Mouse (Mus musculus) cerebellum, postnatal 10 days (tissue): ENCODE data around the gene Ltc4s.

Experiments used
- DNase-seq, 2 experiments: peaks; one replicate each; pipeline ENCODE4 v3.0.0; 2021; ENCODE audit warnings: mixed read lengths in 2 of 2

Gene Ltc4s

DNA sequence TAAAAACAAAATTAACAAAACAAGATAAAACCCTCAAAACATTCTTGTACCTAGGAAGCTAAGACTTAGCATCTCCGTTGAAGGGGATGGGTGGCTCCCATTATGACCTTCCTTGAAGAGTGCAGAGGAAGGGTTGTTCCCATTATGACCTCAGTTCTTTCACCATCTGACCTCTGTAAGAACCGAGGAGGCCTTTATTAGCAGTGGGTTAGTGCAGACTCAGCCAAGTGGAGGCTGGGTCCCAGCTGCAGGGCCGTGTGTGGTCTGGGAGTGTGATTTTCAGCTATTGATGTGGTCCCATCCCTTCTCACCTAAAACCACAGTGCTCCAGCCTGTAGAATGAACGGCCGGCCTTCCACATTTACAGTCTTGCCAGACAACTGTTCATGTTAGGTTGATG lies 6.9 kb upstream of the Ltc4s start:
- no peak for DNase-seq

- DNase-seq = no peak
Observed at GRCm38 (mm10) chr11:50243926-50244325, 5.5 kb upstream of the Ltc4s start.

GRCm38 (mm10) chr11:50240235-50240911 lies 2.0 kb upstream of the Ltc4s start:
- no peak for DNase-seq

DNA sequence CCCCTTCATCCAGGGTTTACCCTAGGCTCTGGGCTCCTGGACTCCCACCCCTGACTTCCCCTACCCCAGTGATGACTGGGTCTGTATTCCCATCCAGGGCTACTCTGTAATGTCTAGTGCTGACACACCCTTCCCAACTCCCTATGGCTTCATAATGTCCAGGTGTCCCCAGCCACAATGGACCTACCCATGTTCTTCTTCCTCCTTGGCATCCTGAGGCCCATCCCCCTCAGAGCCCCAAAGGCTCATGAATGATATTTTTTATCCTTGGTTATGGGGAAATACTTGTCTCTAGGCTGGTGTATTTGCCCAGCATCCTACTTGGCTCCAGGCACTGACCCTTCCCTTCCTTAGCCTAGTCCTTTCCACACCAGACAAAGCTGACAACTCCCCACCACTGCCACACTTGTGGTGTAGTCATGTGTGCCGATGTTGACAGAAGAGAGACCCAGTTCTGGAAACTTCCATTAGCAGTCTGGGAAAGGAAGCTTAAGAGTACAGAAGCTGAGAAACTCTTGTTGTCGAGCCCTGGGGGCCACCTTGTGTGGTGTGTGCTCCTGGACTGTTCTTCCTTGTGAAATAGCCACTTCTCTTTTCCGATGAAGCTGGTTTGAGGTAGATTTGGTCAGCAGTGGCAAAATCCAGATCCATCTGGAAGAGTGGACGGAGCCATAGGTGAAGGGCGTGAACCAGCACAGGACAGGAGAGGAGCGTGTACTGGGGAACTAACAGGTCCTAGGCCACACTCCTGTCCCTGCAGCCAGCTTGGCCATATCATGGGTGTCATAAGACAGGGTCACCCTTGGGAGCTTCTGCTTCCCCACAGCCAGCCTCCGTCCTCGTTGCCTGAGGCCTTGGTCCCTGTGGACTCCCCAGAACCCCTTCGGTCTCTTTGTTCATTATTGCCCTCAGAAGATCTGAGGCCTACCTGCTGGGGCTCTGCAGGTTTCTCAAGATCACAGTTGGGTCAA lies 690 bp upstream of the Ltc4s start:
- no peak for DNase-seq

- DNase-seq = no peak
Observed at GRCm38 (mm10) chr11:50236937-50237835, 1.2 kb downstream of the Ltc4s start.

DNA sequence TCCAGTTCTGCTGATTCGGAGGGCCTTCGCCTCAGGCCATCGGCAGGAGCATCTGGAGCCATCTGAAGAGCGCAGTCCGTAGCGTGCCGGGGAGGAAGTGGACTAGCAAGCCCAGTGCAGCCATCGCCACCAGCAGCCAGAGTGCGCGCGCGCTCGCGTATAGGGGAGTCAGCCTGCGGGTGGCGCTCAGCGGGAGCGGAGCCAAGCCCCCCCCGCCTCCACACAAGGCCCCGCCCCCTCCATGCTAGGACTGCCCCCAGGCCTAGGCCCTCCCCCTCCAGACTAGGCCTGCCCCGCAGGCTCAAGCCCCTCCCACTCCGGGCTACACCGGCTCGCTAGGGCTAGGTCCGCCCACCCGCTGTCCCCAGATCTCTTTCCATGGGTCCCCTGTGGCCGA lies 1.9 kb downstream of the Ltc4s start:
- DNase-seq = peak; percentile 87 to 90

DNA sequence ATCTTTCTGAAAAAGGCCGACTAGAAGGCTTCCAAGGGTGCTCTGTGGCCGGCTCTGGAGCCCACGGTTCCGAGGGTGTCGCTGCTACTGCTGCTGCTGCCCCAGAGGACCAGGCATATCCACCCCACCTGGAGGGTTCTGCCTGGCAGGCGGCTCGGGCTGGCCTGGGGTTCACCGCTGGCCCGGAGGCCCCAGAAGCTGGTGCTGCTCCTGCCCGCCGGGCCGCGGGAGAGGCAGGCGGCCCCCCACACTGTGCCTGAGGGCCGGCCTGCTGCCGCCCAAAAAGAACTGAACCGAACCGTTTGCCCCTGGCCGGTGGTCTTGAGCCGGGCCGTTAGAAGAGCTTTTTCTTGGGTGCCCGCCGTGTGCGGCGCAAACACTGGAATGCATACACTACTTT lies 3.8 kb downstream of the Ltc4s start:
- peak in 1 of 2 experiments; percentile 6 for DNase-seq

GRCm38 (mm10) chr11:50233993-50234392 lies 4.4 kb downstream of the Ltc4s start:
- peak in 1 of 2 experiments; percentile 25 for DNase-seq

GRCm38 (mm10) chr11:50233022-50233421 lies 5.4 kb downstream of the Ltc4s start:
- peak in 1 of 2 experiments; percentile 12 for DNase-seq

DNA sequence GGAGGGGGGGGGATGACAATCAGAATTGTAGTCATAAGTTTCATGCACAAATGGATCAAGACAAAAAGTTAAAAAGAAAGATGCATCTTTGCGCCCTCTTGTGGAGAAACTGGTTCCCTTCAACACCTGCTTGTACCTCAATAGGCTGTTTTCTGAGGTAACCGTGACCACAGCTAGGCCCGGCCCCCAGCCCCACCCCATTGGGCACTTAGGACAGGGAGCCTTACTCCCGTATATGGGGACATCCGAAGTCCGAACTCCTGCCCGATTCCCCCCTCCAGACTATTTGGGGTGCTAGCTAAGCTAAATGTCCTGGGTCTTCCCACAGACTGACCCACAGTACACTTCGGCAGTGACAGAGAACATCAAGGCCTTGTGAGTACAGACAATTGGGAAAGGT lies 7.0 kb downstream of the Ltc4s start:
- peak; percentile 77 to 86 for DNase-seq

- DNase-seq = peak; percentile 56 to 62
Observed at GRCm38 (mm10) chr11:50230481-50231304, 7.7 kb downstream of the Ltc4s start.

DNA sequence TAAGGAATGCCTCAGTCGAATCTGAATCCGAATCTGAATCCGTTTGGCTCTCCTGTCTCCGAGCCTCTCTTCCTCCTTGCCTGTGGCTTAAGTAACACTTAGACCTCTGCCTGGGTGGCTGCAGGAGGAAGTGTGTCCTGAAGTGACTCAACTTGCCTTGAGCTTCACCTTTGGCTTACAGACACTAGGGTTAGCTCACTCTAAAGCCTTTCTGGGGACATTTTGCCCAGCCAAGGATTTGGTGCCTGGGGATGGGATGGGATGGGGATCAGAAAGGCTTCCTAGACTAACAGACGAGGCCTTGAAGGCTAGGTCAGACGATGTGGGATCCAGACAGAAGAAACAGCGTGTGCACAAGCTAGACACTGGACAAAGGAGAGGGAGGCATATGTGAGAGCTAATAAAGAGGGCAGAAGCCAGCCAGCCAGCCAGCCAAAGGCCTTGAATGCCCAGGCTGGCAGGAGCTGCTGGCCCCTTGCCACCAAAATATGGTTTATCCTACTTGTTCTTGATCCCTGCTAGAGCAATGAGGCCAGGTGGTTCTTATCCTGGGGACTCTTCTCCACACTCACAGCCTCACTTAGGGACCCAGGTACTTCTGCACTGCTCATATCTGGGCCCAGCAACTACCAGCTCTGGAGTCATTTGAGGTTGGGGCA lies 9.0 kb downstream of the Ltc4s start:
- peak; percentile 96 to 97 for DNase-seq

- peak; percentile 83 to 86 for DNase-seq
Observed at GRCm38 (mm10) chr11:50228772-50229171, 9.6 kb downstream of the Ltc4s start.

DNA sequence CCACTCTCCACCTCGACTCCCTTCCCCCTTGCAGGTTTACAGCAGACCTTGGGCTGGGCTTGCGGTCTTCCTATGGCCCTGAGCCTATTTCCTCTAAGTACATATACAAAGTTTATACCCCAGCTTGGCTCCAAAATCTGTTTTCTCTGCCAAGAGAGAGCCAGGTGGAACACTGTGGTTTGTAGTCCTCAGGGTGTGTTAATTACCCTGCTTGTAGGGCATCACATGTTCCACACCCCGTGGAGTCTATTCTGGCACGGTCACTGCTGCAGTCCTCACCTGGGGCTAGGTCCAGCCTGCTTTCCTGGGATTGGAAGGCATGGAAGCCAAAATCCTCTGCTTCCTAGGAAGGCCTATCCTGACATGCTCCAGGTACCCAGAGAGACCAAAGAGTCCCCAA lies 10.7 kb downstream of the Ltc4s start:
- DNase-seq = peak; percentile 65 to 68

- no peak for DNase-seq
Observed at GRCm38 (mm10) chr11:50227226-50227625, 11.2 kb downstream of the Ltc4s start.

DNA sequence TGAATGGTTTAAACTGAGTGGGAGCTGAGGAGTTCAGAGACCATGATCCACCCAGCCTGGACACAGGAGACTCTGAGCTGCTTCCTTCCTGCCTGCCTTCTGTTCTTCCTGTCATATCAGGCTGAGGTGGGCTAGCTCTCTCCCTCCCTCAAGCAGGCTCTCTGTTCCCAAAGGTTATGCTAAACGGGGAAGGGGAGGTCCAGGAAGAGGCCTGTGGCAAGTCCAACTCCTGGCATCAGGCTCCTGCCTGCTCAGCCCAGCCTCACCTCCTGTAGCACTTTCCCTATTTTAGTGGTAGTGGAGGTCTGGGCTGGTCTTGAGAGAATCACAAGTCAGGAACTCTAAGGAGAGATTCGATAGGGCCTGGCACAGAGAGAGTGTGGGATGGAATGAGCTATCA lies 12.0 kb downstream of the Ltc4s start:
- DNase-seq = no peak

- peak; percentile 75 to 77 for DNase-seq
Observed at GRCm38 (mm10) chr11:50225611-50226378, 12.6 kb downstream of the Ltc4s start.

- DNase-seq = peak; percentile 93 to 94
Observed at GRCm38 (mm10) chr11:50224671-50225530, 13.5 kb downstream of the Ltc4s start.
